Mouse (Mus musculus) embryo, embryonic 9.5 days (tissue): ENCODE measurements at regions not wholly inside any gene's neighbourhood (a gene's known extent, or its start where the extent isn't known, plus 50 kb on each side); places are given as distances from the start of the nearest gene placed in this dataset.

Experiments used
- DNase-seq: peaks from one replicate; pipeline ENCODE4 v3.0.0-alpha.2; 2017; ENCODE audit errors: extremely low spot score

DNA sequence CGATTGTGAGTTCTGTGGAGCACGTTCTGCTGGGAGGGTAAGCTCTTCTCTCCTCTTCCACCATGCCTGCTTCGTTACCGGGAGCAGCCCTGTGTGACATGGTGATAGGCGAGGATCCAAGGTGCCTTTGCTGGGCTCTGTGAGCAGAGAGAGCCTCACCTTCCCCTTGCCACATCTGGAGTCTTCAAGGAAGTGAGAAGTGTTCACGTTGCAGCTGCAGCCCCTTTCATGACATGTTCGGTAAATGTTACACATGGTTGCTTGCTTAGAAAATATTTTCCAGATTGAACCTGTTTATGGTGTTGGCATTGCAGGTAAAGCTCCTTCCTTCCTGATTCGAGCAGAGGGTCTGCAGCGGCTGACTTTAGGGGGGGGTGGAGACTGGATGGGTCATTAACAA lies 244.0 kb downstream of the Ttll7 start:
- DNase-seq: no peak

DNA sequence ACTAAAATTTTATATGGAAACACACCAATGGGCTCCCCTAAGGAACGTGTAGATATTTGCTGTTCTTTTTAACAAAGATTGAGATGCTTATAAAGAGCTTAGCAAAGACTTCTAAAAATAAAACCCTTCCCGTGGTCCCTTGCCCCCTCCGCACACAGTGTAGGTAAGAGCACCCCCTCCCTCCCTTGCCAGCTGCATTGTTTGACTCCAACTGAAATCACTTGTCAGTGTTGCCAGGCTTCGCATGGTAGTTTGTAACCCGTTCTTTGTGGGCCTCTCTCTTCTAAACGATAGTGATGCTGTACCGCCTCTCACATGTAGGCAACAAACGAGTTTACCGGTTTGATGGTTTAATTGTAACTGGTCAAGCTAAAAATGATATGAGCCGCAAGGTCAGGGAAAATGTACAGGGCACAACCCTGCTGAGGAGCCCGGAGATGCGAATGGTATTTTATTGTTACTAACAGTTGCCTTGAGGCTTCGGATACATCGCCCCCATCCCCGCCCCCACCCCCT lies 246.0 kb downstream of the Ttll7 start:
- no peak for DNase-seq

DNA sequence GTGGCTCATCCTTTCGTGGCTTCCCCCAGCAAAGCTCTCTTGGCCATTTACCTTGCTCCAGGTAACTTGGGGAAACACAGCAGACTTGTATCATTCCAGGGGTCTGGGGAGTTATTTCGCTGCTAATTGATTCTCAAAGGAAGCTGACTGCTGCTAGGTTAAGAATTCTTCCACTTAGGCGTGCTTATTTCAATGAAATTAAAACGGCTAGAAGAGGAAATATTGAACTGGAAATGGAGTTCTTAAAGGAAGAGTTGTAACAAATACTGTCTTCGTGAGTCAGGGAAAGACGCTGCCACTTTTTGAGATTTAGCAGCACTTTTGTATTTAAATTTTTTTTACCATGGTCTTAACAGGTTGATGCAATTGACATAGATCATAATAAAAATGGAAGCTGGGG lies 246.4 kb downstream of the Ttll7 start:
- no peak for DNase-seq

DNA sequence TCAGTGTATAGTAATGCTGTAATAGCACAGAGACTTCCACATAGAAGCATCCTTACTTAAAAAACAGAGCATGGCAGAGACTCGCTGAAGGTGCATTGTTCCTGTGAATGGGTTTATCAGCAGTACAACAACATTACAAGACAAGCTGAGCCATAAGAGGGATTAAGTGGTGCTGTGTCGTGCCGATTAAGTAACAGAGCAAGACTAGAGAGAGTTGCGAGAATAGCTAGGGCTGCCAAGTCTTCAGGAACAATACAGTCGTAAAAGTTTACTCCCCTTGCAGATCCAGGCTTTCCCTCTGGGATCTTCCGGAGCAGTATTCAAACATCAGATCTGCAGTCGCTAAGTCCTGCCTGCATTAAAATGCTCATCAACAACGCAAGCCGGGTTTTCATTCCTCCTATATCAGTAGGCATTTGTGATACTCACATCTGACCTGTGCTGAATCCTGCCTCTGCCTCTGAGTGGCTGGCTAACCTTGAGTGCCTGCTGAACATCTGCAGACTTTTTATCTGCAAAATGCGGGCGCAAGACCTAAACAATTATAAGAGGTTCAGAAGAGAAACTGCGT lies 247.1 kb downstream of the Ttll7 start:
- DNase-seq: no peak

DNA sequence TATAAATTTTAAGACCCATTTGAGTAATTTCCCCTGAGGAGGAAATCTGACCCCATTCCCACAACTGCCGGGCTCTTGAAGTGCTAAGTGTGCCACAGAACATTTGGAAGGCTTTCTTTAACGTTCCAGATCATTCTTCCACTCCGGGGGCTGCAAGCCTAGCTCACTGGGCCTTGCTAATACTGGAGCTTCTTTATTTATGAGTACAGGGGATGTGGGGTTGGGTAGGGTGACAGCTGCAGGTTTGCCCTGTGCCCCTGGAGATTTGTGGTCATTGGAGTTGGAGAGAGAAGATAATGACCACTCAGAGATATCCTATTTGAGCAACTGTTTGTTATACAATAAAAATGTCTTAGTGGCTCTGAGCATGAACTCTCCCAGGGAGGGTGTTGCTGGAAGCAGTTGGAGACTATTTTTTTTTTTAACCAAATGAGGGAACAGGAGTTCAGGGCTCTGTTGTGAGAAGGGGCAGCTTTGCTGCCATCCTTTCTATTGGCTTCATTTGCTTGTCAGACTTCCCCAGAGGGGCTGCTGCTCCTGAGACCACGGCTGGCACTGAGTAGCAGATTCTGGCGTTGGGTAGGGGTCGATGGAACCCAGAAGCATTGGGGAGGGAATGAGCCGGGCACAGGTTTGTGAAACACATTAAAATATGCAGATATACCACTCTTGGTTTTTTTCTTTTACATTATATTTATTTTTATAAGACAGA lies 249.0 kb downstream of the Ttll7 start:
- no peak for DNase-seq

DNA sequence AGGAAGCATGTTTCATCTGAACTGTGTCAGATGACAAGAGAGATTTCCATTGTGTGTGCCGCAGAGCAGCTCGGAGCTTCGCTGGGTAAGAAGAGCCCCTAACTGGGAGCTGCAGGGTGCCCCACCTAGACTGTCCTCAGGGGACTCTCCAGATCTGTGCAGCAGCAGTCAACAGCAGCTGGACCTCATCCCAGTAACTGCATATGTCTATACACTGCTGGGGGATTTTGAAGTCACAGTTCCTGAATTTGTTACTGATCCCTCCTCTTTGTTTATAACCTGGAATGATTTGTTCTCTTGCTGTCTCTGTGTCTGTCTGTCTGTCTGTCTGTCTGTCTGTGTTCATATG lies 249.6 kb downstream of the Ttll7 start:
- no peak for DNase-seq

DNA sequence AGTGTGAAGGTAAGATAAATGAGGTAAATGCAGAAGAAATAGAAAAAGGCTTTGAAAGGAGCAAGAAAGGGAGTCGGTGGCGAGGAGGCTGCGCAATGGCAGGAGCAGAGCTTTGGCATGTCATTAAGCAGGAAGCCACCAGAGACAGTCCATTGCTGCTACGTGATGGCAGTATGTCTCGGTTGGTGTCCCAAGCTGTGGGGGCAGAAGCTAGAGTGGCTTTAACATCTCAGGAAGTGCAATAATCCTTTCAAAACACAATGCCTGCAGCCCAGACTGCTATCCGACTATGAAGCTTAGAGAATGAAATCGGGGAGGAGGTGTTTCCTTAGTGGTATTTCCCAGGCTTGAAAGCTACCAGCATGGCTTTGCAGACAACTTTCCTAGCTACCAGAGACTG lies 251.3 kb downstream of the Ttll7 start:
- DNase-seq: no peak

DNA sequence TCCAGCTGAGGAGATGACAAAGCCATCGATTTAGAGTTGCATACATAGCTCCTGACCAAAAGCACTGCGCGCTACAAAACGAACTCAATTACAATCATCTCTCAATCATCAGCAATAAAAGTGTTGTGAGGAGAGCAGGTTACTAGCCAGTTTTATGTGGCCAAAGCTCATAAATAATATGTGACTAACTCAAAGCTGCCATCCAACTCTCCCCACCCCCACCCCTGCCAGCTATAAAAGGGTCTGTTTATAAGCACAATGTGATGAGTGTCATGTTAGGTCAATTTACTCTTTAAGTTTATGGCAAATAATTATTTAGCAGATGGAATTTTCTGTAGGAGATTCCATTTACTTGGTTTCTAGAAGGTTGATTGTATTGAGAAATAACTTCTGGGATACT lies 265.4 kb downstream of the Ttll7 start:
- no peak for DNase-seq

DNA sequence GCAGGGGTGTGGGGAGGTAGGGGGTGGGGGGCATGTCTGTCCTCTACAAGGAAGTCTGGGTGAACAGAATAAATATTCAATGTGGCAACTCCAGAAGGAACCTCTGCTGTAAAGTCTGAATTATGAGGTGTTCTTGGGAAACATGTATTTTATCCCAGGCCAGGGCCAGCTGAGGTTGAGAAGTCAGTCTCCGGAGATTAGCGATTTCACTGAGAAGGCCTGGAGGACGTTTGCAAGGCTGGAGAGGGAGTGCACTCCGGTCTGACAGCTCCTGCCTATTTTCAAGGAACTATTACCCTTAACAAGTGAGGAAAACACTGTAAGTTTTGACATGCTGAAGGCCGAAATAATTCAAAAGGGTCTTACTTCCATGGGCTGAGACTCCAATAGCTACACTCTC lies 265.9 kb downstream of the Ttll7 start:
- no peak for DNase-seq

DNA sequence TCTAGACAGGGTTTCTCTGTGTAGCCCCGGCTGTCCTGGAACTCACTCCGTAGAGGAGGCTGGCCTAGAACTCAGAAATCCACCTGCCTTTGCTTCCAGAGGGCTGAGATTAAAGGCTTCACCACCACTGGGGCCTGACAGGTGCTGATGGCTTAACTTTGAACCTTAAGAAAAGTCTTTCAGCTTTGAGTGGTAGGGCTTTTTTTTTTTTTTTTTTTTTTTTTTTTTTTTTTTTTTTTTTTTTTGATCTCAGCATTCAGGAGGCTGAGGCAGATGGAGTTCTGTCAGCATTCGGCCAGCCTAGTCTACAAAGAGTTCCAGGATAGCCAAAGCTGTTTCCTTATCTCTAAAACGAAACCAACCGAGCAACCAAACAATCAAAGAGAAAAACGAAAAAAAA lies 266.5 kb downstream of the Ttll7 start:
- no peak for DNase-seq

DNA sequence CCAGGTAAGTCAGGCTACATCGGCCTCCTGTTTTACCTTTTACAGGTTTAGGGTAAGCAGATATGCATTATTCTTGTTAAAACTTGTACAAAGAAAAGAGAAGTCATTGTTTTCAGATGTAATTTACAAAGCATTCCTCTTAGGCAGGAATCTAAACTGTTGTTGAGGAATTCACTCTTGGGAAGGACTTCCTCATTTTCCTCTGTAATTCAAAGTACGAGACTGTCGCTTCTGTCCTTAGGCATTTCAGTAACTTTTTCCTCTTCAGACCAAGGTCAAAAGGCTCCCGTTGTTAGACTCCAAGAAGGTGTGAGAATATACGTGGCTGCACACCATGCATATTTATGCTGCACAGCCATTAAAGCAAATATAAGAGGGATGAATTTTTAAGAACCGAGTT lies 269.7 kb downstream of the Ttll7 start:
- no peak for DNase-seq

DNA sequence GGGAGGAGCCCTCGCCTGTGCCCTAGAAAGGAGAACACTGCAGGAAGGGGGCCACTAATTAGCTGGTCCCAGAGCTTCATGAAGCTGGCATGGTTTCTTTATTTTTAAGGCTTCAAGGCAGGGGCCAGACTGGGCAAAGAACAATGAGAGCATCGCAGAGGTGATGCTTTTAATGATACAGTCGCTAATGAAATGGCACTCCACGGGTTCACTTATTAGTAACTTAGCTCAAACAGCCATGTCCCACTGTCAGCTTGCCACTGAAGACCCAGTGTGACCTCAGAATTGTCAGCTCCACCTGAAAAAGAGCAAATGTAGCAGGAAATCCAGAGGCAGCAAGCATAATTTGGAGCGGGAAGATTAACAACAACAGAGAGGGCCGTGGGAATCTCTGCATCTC lies 275.6 kb downstream of the Ttll7 start:
- no peak for DNase-seq

DNA sequence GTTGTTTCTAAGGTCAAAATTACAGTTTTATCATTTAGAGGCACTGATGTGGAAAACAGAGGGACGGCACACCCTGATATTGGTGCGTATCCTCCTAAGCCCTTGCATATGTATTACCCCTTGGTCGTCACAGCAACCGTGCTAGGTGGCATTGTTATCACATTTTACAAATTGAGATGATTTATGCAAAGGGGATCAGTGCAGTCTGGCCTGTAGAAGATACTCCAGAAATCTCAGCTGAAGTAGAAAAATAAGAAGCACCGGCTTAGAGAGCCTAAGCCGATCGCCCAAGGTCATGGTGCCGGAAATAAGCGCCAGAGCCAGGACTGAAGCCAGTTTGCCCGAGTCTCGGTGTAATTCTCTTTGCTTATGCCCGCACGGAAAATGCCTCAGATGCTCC lies 280.7 kb downstream of the Ttll7 start:
- DNase-seq: no peak

DNA sequence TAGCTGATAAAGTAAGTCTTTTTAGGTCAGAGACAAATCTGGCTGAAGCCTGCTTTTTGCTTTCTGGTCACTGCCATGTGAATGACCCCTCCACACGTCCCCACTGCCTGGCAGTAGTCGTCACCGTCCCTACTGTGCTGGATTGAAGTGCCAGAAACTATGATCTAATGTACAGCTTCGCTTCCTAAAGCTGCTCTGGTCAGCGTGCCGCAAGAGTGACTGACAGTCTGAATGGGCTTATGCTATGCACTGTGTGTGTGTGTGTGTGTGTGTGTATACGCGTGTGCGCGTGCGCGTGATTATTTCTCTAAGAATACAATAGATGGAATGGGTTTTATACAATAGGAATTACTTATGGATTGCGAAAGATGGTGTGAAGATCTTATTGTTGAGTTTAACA lies 281.2 kb downstream of the Ttll7 start:
- DNase-seq: no peak

DNA sequence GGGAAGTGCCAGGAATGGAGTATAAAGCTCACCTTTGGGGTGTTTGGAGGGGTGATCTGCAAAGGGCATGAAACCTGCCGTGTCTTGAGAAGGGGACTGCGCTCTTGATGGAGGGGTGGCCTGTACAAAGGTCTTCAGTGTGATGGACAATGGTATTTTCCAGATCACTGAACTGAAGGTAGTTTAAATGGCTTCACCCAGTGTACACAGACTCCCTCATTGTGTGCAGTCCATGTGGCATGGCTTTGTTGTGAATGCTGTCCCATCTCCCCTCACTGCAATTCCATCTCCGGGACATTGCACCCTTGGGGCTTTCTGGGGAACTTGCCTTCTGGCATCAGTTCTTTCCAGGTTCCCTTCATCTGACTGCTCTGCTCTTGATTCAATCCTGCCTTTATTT lies 288.2 kb downstream of the Ttll7 start:
- no peak for DNase-seq

DNA sequence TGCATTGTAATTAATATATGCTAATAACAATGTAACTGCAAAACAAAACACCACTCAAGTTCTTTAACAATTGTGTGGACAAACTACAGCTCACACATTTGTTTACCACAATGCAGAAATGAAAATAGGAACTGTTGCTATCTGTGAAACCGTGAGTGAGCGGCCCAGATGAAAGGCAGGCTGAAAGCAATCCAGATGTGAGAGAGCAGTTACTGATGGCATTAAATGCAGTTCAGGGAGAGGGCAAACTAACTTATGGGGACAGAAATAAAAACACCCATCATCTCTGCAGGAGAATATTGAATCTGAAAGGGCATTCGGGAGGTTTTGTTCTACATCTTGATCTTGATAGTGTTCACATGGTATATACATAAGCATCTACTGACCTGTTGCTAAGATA lies 301.3 kb downstream of the Ttll7 start:
- DNase-seq: no peak

DNA sequence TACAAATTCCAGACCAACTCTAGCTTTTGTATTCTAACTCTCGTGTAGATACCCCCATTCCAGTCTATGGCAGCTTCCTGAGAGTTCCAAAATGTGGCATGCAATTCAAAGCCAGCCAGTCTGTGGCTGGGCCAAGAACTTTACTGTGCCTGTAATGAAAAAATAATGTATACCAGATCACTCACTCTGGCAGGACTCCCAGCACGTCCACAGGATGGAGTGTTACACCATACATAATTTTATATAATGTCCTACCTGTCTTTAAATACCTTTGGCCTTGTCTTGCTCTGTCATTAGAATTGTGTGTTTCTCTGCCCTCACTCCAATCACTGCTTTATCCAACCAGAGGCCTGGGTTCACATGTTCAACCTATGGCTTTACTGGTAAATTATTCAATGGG lies 301.8 kb downstream of the Ttll7 start:
- no peak for DNase-seq

DNA sequence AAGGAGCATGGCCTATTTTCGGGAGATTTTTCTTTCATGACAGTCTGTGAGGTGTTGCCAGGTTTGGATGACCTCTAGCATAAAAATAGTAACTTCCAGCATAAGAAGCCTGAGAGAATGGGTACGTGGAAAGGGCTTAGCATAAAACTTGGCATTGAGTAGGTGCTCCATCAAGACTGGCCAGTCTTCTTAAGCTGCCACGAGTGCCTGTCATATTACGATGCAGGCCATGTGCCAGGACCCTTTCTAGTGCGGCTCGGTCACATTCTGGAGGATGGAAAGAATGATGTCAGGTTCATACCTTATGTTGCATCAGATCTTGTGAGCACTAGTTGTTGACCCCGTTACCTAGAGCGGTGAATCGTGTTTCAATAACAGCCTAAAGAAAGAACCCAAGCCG lies 311.0 kb downstream of the Ttll7 start:
- no peak for DNase-seq

DNA sequence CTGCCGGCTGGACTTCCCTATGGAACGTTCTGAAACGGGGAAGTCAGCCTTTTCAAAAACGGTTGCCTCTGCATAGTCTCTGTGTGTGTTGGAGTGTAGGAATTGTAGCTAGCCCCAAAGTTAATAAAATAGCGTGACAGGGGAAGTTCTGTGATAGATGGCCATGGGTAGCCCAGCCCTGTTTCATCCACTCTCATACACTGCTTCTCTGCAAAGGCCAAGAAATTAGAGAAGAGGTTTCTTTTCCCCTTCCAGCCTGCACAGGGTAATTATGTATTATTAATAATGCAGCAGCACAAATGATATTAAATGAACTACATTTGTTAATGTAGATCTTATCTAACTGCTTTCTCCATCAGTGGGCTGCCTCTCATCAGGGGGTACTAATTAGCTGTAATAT lies 311.4 kb downstream of the Ttll7 start:
- no peak for DNase-seq

DNA sequence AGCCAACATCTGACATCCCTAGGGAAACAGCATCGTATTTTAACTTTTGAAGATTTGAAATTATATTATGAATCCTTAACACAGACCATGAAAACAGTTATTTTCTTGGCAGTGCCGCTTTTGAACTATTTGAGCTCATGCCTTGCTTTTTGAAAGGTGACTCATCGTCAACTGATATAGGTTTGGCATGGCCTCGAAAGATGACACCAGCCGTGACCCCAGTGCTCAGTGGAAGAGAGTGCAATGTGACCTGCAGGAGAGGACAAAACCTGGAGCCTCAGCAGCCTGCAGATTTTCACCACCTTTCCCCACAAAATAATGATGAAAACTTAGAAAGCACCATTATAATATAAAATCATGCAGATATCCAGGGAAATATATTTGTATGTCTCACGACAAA lies 312.8 kb downstream of the Ttll7 start:
- no peak for DNase-seq

DNA sequence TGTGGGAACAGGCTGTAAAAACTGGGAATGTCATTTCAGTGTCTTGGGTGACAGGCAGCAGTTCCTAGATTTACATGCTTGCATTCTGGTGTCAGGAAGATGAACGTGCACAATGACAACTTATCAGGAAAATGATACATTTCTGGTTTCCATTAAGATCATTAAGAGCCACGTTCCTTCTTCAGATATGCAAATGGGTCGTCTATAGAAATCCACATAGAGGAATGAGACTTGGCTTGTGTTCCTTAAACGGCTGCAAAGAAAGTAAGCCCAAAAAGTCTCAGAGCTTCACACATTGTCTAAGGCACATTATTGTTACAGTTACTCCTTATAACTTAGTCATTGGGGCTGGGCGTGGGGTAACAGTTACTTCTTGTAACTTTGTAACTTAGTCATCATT lies 314.4 kb downstream of the Ttll7 start:
- no peak for DNase-seq

DNA sequence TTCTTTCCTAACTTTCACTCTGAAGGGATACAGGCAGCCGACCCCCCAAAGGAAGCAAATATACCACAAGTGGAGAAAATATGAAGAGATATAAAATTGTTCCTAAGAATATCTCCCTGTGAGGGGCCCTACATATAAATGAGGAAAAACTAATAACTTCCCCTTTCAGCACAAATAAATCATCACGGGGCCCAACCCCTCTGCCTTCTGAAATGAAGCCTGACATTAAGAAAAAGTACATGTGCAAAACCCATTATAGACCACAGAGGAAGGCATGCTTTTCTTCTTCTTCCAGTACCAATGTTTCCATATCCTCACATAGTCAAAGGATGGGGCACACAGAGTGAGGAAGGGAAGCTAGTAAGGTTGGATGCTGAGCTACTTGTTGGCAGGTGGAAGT lies 317.0 kb downstream of the Ttll7 start:
- DNase-seq: no peak

DNA sequence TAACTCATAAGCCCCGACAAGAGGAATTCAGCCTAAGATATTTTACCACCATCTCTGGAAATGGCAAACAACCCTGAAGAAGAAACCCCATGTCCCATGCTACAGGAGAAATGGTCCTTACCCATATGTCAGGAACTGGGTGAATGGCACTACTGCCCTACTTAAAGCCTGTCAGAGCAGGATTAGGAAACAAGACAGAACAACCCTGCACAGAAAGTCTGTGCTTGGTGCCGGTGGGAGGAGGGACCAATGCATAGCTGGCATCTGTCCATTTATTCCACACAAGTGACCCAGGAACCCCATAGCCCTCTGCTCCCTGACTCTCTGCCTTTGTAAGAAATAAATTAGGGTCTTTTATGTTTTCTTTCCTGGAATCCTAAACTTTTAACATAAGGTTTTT lies 317.9 kb downstream of the Ttll7 start:
- DNase-seq: no peak

DNA sequence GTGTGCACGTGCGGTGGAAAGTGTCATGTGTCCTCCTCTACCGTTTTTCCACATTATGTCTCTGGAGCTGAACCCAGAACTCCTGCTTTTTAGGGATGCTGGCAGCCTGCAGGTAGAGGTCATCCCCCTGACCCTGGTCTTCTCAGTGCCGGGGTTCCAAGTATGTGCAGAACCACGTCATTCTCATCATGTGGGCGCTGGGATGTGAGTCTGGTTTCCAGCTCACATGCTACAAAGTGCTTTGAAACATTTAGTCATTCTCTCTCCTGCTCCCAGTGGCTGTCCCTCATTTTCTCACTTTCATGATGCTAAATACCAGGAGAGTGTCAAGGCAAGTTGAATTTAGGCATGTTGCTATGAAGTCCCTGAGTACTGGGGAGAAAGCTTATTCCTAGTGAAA lies 326.6 kb downstream of the Ttll7 start:
- DNase-seq: no peak
